Mouse (Mus musculus) bone marrow macrophage, adult 2 months (primary cell): ENCODE data around the gene Jsrp1. TPM values are rescaled to one million over a fixed set of nuclear protein-coding genes. Genes with fewer than 3 reads are reported as not detected.
"Not testable (repeated sequence)": the region's sequence is repeated elsewhere in the genome, so short reads cannot be mapped to it uniquely, and the experiment has no call there.

Experiments used
- H3K27ac ChIP-seq: 2 replicates; pipeline ENCODE4 v1.5.1; 2012; ENCODE audit warnings: low read depth, low read length; ENCODE audit not compliant: insufficient read depth
- H3K4me1 ChIP-seq: 2 replicates; pipeline ENCODE4 v1.6.1; 2012; ENCODE audit warnings: low read length; ENCODE audit not compliant: control insufficient read depth, insufficient read depth
- H3K4me3 ChIP-seq: 2 replicates; pipeline ENCODE4 v1.5.1; 2012; ENCODE audit warnings: mild to moderate bottlenecking, low read length, moderate library complexity; ENCODE audit not compliant: insufficient read depth
- CTCF ChIP-seq: IDR thresholded peaks from 2 replicates; pipeline ENCODE4 v1.5.1; 2012; ENCODE audit warnings: low read depth, mild to moderate bottlenecking, low read length, moderate library complexity
- POLR2A ChIP-seq: IDR thresholded peaks from 2 replicates; pipeline ENCODE4 v1.6.1; 2012; ENCODE audit warnings: mild to moderate bottlenecking, low read depth, low read length, borderline replicate concordance
- polyA plus RNA-seq: library from polyadenylated mRNA; stranded (reverse); fragments of >200 nt; gene quantifications from 2 replicates; pipeline ENCODE4 v1.2.4, GENCODE M21; 2012; ENCODE audit not compliant: missing spikeins, insufficient read depth, insufficient read length

The Jsrp1 gene
- polyA plus RNA-seq, 1 experiment: not detected

DNA sequence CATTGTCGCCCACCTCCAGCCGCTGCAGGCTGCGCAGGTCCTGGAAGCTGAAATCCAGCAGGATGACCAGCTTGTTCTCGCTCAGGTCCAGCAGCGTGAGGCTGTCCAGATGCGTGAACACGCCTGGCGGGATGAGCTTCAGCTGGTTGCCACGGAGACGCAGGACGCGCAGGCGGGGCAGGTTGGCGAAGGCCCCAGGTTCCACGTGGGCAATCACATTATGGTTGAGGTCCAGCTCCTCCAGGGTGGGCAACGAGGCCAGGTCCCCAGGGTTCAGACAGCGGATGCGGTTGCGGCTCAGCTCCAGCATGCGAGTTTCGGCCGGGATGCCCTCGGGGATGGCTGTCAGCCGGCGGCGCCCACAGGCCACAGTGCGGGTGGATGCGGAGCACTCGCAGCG is 22.3 kb upstream of the Jsrp1 start:
- TF ChIP-seq POLR2A (no peak), CTCF (no peak)
- Histone ChIP-seq H3K4me3 (no peak overlapping the region), H3K27ac (no peak overlapping the region), H3K4me1 (peaks cover 17% of the 10 kb centered on the region)

DNA sequence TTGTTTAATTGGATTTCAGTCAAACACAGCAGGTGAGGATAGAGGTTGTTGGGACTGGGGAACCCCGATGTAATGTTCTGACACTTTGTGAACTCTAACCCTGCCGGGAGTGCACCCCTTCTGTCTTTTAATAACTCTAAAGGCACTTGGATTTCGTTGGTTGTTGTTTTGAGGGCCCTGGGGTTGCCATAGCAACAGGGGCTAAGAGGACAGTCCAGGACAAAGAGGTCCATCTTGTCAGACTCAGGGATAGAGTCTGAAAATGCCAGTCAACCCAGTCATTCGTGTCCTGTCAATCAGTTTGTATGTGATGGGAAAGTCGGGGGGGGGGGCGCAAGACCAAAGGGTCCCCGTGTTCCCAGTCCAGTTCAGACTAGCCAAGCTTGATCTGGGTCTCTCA is 19.5 kb upstream of the Jsrp1 start:
- H3K4me1 ChIP-seq: no peaks in the 10 kb centered on the region
- no peak for TF ChIP-seq CTCF
- no peak for TF ChIP-seq POLR2A
- H3K27ac ChIP-seq: no peak overlapping the region
- no peak overlapping the region for H3K4me3 ChIP-seq

DNA sequence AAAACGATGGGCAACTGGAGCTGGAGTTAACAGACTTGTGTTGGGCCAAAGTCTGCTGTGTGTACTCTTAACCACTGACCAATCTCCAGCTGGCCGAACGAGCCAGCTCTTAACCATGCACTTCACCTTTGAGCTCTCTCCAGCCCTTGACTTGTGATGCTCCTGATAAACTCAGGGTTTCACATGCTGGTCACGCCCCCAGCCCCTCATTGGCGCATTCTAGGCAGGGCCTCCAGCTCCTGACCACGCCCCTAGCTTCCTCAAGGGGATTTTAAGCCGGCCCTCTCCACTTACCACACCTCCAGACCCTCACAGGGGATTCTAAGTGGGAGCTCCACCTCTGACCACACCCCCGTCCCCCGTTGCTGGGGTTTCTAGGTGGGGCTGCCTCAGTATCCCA is 17.8 kb upstream of the Jsrp1 start:
- Histone ChIP-seq H3K4me1 (no peaks in the 10 kb centered on the region), H3K27ac (no peak overlapping the region), H3K4me3 (no peak overlapping the region)
- TF ChIP-seq CTCF (no peak), POLR2A (no peak)

DNA sequence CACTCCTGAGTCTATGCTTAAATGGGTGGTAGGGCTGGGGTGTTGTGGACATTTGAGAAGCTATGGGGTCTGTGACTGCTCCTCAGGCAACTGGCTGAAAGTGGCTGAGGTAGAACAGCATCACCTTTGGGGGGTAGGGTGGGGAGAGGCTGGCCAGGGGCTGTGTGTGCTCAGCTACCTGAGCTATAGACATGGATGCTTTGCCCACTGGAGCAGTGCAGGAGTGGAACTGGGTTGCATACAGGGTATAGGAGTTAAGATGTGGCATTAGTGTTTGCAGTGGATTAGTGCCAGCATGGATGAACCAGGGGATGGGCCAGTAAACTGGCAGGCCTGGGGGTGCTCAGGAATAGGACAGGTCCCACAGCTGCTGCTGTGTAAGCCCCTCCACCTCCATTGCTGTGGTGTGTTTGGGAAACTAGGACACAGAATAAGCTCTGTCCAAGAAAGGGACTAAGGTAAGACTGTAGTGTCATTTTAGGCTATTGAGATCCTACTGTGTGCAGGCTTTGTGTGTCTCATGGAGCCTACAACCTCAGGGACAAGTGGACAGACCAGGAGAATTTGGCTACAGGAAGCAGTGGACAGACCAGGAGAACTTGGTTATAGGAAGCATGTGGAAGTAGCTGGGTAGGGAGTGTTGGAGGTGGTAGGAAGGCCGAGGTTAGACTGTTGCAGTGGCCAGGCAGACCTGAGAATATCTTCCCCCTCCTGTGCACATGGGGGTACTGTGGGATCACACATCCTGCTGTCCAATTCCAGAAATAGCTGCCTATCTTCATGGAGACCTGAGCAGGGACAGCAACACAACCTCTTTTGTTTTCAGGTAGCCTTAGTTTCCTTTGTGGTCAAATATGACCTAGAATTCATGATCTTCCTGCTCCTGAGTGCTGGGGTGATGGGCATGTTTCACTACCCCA is 16.3 kb upstream of the Jsrp1 start:
- no peak overlapping the region for H3K27ac ChIP-seq
- H3K4me3 ChIP-seq: no peak overlapping the region
- TF ChIP-seq POLR2A: no peak
- TF ChIP-seq CTCF: no peak
- peaks cover 5% of the 10 kb centered on the region for H3K4me1 ChIP-seq

DNA sequence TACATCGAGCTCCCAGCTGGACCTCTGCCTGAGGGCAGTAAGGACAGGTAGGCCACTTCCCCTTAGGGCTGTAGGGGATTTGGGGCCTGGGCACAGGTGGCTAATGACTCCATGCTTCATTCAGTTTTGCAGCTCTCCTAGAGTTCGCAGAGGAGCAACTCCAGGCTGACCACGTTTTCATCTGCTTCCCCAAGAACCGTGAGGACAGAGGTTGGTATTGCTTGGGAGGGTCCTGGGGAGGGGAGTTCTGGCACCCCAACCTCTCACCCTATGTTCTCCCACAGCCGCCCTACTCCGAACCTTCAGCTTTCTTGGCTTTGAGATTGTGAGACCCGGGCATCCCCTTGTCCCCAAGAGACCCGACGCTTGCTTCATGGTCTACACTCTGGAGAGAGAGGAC is 15.3 kb upstream of the Jsrp1 start:
- H3K27ac ChIP-seq: not testable (repeated sequence)
- peak overlapping the region; percentile 67; the same call in 1 of the 2 replicates for H3K4me3 ChIP-seq

DNA sequence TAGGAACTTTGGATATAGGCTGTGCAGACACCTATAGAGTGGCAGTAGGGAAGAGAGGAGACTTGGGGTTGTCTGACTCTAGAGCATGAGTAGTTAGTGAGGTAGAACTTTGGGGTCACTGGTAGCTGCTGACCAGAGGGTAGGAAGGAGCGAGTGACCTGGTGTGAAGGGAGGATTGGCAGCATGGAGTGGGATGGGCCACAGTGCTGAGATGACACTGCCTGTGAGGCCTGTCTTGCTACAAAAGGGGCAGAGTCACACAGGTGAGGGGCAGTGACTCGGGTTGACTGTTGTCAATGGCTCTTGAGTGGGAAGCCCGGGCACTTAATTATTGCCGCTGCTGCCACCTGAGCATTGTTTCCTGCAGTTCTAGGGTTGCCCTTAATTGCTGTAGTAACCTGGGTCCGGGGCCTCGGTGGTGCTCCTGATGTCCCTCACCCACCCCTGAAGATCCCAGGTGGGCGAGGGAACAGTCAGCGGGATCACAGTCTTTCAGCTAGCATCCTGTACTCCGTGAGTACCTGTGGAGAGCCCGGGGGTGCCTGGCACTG is 14.6 kb upstream of the Jsrp1 start:
- Histone ChIP-seq H3K4me1 (peaks cover 12% of the 10 kb centered on the region), H3K4me3 (peak overlapping the region; percentile 67), H3K27ac (no peak overlapping the region)
- no peak for TF ChIP-seq CTCF
- no peak for TF ChIP-seq POLR2A

More for the DNA sequence above, 15.3 kb upstream of the Jsrp1 start:
- H3K4me1 ChIP-seq: peaks cover 12% of the 10 kb centered on the region

DNA sequence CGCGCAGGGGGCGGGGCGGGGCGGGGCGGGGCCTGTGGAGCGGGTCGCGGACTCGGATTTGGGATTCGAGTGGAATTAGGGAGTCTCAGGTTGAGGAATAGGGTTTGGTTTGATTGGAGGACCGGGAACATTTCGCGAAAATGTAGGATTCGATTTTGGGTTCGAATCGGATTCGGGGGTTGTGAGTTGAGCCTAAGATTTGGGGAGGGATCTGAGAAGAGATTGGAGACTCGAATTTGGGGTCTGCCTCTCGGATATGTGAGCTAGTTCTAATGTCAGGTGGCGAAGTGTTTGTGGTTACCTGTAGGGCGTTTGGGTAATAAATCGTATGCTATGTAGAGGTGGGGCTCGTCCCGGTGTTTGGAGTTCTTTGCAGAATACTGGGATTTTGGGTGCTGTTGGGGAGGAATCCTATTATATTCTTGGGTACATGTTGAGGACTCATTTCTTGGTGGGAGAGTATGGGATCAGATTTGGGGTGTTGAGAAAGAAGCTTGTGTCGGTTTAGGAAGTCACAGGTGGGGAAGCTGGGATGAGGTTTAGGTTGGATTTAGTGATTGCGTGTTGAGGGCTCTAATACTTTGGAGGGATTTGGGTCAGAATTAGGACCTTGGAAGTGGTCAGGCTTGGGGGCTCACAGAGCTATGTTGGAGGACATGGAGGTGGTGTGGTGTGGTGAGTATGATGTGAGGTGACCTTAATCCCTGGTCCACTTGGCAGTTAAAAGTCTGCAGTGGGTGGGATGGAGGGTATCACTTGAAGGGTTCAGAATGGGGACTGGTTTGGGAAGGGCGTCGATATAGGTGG is 14.0 kb upstream of the Jsrp1 start:
- no peak for TF ChIP-seq CTCF
- no peak for TF ChIP-seq POLR2A
- H3K4me3 ChIP-seq: peak overlapping the region; percentile 67
- H3K4me1 ChIP-seq: peaks cover 15% of the 10 kb centered on the region
- H3K27ac ChIP-seq: no peak overlapping the region

DNA sequence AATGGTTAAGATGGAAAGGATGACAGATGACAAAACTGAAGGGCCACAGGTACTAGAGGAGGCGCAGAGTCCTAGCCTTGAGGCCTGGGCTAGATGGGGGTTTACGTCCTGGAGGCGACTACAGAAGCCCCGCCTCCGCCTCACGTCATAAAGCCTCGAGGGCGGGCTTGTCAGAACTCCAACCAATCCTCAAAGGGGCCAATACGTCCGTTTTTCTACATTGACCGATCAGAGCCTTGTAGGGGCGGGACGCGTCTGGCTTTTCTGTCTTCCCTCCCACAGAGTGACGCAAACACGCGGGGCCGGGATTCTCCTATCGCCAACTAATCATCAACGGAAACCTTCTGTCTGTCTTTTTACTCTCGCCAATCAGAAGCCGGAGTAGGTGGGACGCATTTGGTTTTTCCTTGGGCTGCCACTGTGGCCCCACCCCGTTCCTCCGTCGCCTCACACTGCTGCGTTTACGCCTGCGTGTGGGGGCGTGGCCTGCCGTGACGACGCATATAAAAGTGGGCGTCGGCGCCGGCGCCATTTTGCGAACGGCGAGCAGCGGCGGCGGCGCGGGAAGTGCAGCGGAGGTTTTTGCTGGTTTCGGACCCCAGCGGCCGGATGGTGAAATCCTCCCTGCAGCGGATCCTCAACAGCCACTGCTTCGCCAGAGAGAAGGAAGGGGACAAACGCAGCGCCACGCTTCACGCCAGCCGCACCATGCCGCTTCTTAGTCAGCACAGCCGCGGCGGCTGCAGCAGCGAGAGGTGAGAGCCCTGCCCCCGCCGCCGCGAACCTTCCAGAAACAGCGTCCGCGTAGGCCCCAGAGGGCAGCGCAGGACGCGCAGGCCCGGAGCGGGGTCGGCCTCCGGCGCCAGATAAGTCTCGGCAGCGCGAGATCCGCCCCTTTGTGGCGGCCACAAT is 13.1 kb upstream of the Jsrp1 start, which contains the start of gene Oaz1:
TSS of gene Oaz1 (plus strand) at position 506 of the 912 bp plus-strand sequence.
- H3K27ac ChIP-seq: peak within 1 kb of the TSS; percentile 75
- peak within 1 kb of the TSS; percentile 72 for H3K4me3 ChIP-seq
- H3K4me1 ChIP-seq: peaks cover 16% of the 10 kb centered on the region
- no peak for TF ChIP-seq CTCF
- no peak for TF ChIP-seq POLR2A

DNA sequence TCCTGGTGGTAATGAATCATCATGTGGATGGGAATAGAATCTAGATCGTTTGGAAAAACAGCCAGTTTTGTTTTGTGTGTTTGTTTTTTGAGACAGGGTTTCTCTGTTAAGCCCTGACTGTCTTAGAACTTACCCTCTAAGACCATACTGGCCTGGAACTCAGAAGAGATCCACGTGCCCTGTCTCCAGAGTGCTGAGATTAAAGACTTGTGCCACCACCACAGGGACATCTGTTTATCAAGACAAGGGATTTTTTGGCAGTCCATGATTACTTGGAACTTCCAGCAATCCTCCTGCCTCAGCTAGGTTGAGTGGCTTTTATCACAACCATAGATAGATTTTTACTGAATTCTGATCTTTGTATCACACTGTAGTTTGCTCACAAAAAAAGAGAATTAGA is 11.5 kb upstream of the Jsrp1 start:
- H3K27ac ChIP-seq: peak overlapping the region; percentile 84
- peaks cover 16% of the 10 kb centered on the region for H3K4me1 ChIP-seq
- no peak overlapping the region for H3K4me3 ChIP-seq
- TF ChIP-seq CTCF: no peak
- TF ChIP-seq POLR2A: no peak
